Mouse (Mus musculus): ENCODE data around the gene Cpxm2.

DNA sequence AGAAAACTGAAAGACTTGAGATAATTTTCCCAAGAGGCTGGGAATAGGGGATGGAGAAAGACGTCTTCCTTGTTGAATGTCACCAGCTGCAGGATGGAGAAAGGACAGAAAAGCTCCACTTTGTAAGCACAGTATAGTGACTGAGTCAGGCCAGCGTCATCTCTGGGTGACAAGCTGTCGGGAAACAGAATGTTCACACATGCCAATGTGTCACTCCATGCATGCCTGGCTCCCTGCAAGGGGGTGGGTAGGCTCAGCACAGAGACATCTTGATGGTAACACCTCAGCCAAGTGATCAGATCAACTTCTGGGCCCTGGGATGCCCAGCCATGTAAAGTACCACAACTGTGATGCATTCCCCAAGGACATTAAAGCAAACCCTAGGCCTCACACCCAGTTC lies 26.5 kb upstream of the Cpxm2 start:
- TF ChIP-seq CTCF (conservative IDR thresholded peaks at IDR 0.05 in 1 of 2, IDR thresholded peaks at IDR 0.05 in 1 of 2; ENCODE audit: low read depth in 2 of 2, low read length in 2 of 2): no peak
- no peak for TF ChIP-seq USF2 (conservative IDR thresholded peaks at IDR 0.05; ENCODE audit: low read depth, low read length)
- no peak for TF ChIP-seq JUND (conservative IDR thresholded peaks at IDR 0.05; ENCODE audit: low read depth, low read length)
- TF ChIP-seq EP300 (IDR thresholded peaks at IDR 0.05; ENCODE audit: low read length): no peak
- TF ChIP-seq MYC (IDR thresholded peaks at IDR 0.05; ENCODE audit: low read depth, low read length): no peak
- no peak for TF ChIP-seq ZKSCAN1 (IDR thresholded peaks at IDR 0.05; ENCODE audit: borderline replicate concordance, low read depth, low read length)
- no peak for TF ChIP-seq CHD2 (IDR thresholded peaks at IDR 0.05; ENCODE audit: low read length)
- TF ChIP-seq POLR2A (IDR thresholded peaks at IDR 0.05; ENCODE audit: low read depth, low read length): no peak
- TF ChIP-seq ZMIZ1 (IDR thresholded peaks at IDR 0.05; ENCODE audit: low read depth, low read length): no peak
- no peak for TF ChIP-seq UBTF (IDR thresholded peaks at IDR 0.05; ENCODE audit: low read depth, low read length)
